Mouse (Mus musculus) myocyte (in vitro differentiated cells): ENCODE measurements around the gene Cfdp1. TPM values are rescaled to one million over a fixed set of nuclear protein-coding genes. Genes with fewer than 3 reads are reported as not detected.
A peak's percentile ranks its signal among the peaks of the same experiment; 100 is the strongest.

ENCODE experiments used
- H3K27me3 ChIP-seq: one replicate; pipeline ENCODE4 v1.6.1; 2011; ENCODE audit not compliant: control insufficient read depth, insufficient read depth, insufficient read length
- H3K36me3 ChIP-seq: one replicate; pipeline ENCODE4 v1.6.1; 2011; ENCODE audit not compliant: control insufficient read depth, insufficient read depth
- H3K4me2 ChIP-seq: one replicate; pipeline ENCODE4 v1.6.1; 2011; ENCODE audit warnings: low read depth, control low read depth
- H3K4me3 ChIP-seq: one replicate; pipeline ENCODE4 v1.5.1; 2011; ENCODE audit warnings: mild to moderate bottlenecking, control low read depth, moderate library complexity
- H3K79me2 ChIP-seq: one replicate; pipeline ENCODE4 v1.6.1; 2011; ENCODE audit not compliant: control insufficient read depth, insufficient read depth
- H3ac ChIP-seq: one replicate; pipeline ENCODE4 v1.6.1; 2011; ENCODE audit not compliant: control insufficient read depth, insufficient read length
- CEBPB ChIP-seq: IDR thresholded peaks from 2 replicates; pipeline ENCODE4 v1.6.1; 2011; ENCODE audit warnings: mild to moderate bottlenecking, moderate library complexity; ENCODE audit not compliant: poor library complexity, insufficient read depth, severe bottlenecking
- E2F4 ChIP-seq: IDR thresholded peaks from one replicate; pipeline ENCODE4 v1.6.1; 2011; ENCODE audit warnings: mild to moderate bottlenecking, control low read depth, moderate library complexity; ENCODE audit not compliant: insufficient read depth
- MAX ChIP-seq: IDR thresholded peaks from one replicate; pipeline ENCODE4 v1.6.1; 2011; ENCODE audit warnings: low read depth, mild to moderate bottlenecking, control low read depth
- MYOD1 ChIP-seq, 3 experiments: IDR thresholded peaks; one replicate each; pipeline ENCODE4 v1.6.1; 2011; ENCODE audit warnings: control low read depth in 2 of 3, low read depth in 2 of 3, mild to moderate bottlenecking in 2 of 3, moderate library complexity in 1 of 3; ENCODE audit not compliant: insufficient read length in 2 of 3, control insufficient read depth in 1 of 3
- MYOG ChIP-seq, 3 experiments: IDR thresholded peaks; one replicate each; pipeline ENCODE4 v1.6.1; 2011; ENCODE audit warnings: control low read depth in 2 of 3, low read depth in 2 of 3, mild to moderate bottlenecking in 2 of 3; ENCODE audit not compliant: insufficient read length in 2 of 3, control insufficient read depth in 1 of 3, insufficient read depth in 1 of 3
- POLR2A ChIP-seq: IDR thresholded peaks from one replicate; pipeline ENCODE4 v1.6.1; 2011; ENCODE audit warnings: low read depth, mild to moderate bottlenecking, control low read depth, moderate library complexity; ENCODE audit not compliant: insufficient read length
- POLR2AphosphoS2 ChIP-seq: IDR thresholded peaks from one replicate; pipeline ENCODE4 v1.6.1; 2011; ENCODE audit warnings: low read depth, control low read depth; ENCODE audit not compliant: insufficient read length
- REST ChIP-seq: IDR thresholded peaks from one replicate; pipeline ENCODE4 v1.6.1; 2011; ENCODE audit warnings: mild to moderate bottlenecking, control low read depth, moderate library complexity; ENCODE audit not compliant: insufficient read depth, insufficient read length
- SRF ChIP-seq: IDR thresholded peaks from one replicate; pipeline ENCODE4 v1.6.1; 2011; ENCODE audit warnings: low read depth; ENCODE audit not compliant: control insufficient read depth, insufficient read length
- TCF12 ChIP-seq: IDR thresholded peaks from one replicate; pipeline ENCODE4 v1.6.1; 2011; ENCODE audit warnings: mild to moderate bottlenecking, control low read depth; ENCODE audit not compliant: poor library complexity, insufficient read depth, severe bottlenecking
- TCF3 ChIP-seq: IDR thresholded peaks from one replicate; pipeline ENCODE4 v1.6.1; 2011; ENCODE audit warnings: low read depth, control low read depth; ENCODE audit not compliant: insufficient read length
- USF1 ChIP-seq: IDR thresholded peaks from one replicate; pipeline ENCODE4 v1.6.1; 2011; ENCODE audit warnings: low read depth, mild to moderate bottlenecking, control low read depth, moderate library complexity
- polyA plus RNA-seq: library from polyadenylated mRNA; unstranded; fragments of >200 nt; fragmentation: generic; extraction: Trizol; gene quantifications from one replicate; pipeline ENCODE4 v1.2.1, GENCODE M21; 2012; ENCODE audit warnings: missing spikeins

Gene Cfdp1
- polyA plus RNA-seq, 1 experiment = 44.9 TPM

DNA sequence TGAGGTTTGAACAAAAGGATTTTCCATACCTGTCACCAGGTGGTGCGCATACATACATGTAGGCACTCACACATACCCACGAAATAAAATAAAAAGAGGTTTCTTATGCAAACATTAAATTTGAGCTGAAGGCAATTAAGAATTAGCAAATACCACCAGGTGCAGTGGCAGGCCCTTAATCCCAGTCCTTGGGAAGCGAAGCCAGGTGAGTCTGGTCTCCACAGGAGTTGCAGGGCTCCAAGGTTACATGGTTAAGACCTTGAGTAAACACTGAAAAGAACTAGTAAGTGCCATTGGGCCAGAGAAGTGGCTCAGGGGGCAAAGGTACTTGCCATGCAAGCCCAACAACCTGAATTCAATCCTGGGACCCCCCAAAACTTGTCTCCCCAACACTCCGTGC, 29.5 kb upstream of the Cfdp1 start:
- Histone ChIP-seq H3K79me2 (no peaks in the 10 kb centered on the region), H3K4me3 (no peak overlapping the region), H3K36me3 (no peaks in the 10 kb centered on the region), H3K27me3 (no peaks in the 10 kb centered on the region), H3K4me2 (no peak overlapping the region), H3ac (no peak overlapping the region)
- no peak for TF ChIP-seq E2F4
- no peak for TF ChIP-seq SRF
- no peak for TF ChIP-seq CEBPB
- TF ChIP-seq REST = no peak
- no peak for TF ChIP-seq MYOD1 (IDR thresholded peaks at IDR 0.05; ENCODE audit: control insufficient read depth in 1 of 3, insufficient read length in 2 of 3, low read depth in 2 of 3)
- no peak for TF ChIP-seq TCF3
- TF ChIP-seq MAX = no peak
- no peak for TF ChIP-seq TCF12
- TF ChIP-seq MYOG (IDR thresholded peaks at IDR 0.05; ENCODE audit: control insufficient read depth in 1 of 3, insufficient read depth in 1 of 3, insufficient read length in 2 of 3, low read depth in 2 of 3) = no peak
- TF ChIP-seq POLR2A = no peak
- TF ChIP-seq USF1 = no peak
- no peak for TF ChIP-seq POLR2AphosphoS2

GRCm38 (mm10) chr8:111881591-111881990, 27.5 kb upstream of the Cfdp1 start:
- Histone ChIP-seq H3K27me3 (no peaks in the 10 kb centered on the region), H3K36me3 (no peaks in the 10 kb centered on the region), H3K79me2 (no peaks in the 10 kb centered on the region), H3K4me3 (no peak overlapping the region), H3ac (no peak overlapping the region), H3K4me2 (no peak overlapping the region)
- TF ChIP-seq REST = no peak
- TF ChIP-seq MYOD1 (IDR thresholded peaks at IDR 0.05; ENCODE audit: control insufficient read depth in 1 of 3, insufficient read length in 2 of 3, low read depth in 2 of 3) = no peak
- TF ChIP-seq POLR2A = no peak
- no peak for TF ChIP-seq CEBPB
- TF ChIP-seq TCF3 = no peak
- TF ChIP-seq SRF = no peak
- TF ChIP-seq MYOG (IDR thresholded peaks at IDR 0.05; ENCODE audit: control insufficient read depth in 1 of 3, insufficient read depth in 1 of 3, insufficient read length in 2 of 3, low read depth in 2 of 3) = no peak
- TF ChIP-seq MAX = no peak
- TF ChIP-seq POLR2AphosphoS2 = no peak
- no peak for TF ChIP-seq TCF12
- no peak for TF ChIP-seq E2F4
- no peak for TF ChIP-seq USF1

DNA sequence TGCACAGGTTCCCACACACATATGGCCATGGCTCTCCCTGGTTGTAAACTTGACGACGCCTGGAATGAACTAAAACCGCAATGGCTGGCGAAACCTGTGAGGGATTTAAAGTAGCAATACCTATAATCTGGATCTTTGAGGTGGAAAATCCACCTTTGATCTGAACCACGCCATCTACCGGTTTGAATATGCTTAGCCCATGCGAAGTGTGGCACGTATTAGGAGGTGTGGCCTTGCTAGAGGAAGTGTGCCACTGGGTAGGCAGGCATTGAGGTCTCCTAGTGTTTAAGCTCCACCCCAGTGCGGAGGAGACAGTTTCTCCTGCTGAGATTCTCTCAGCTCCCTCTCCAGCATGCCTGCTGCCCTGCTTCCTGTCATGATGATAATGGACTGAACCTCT, 23.6 kb upstream of the Cfdp1 start:
- no peaks in the 10 kb centered on the region for H3K79me2 ChIP-seq
- TF ChIP-seq POLR2A (no peak), REST (no peak), MAX (no peak), USF1 (no peak)
- H3K4me3 ChIP-seq = no peak overlapping the region
- no peak overlapping the region for H3K4me2 ChIP-seq
- no peak overlapping the region for H3ac ChIP-seq
- no peaks in the 10 kb centered on the region for H3K27me3 ChIP-seq
- H3K36me3 ChIP-seq = no peaks in the 10 kb centered on the region

- Histone ChIP-seq H3ac (peak within 1 kb of the TSS; percentile 1), H3K4me3 (peak within 1 kb of the TSS; percentile 35), H3K79me2 (no peaks in the 10 kb centered on the region), H3K36me3 (no peaks in the 10 kb centered on the region), H3K27me3 (no peaks in the 10 kb centered on the region), H3K4me2 (peak within 1 kb of the TSS; percentile 80)
- TF ChIP-seq REST = no peak
- no peak for TF ChIP-seq TCF12
- peak in 2 of 3 experiments; percentile 52 to 73 for TF ChIP-seq MYOG (IDR thresholded peaks at IDR 0.05; ENCODE audit: control insufficient read depth in 1 of 3, insufficient read depth in 1 of 3, insufficient read length in 2 of 3, low read depth in 2 of 3)
- TF ChIP-seq USF1 = no peak
- TF ChIP-seq SRF = peak; percentile 27
- no peak for TF ChIP-seq TCF3
- peak; percentile 87 for TF ChIP-seq POLR2A
- TF ChIP-seq CEBPB = no peak
- TF ChIP-seq E2F4 = peak; percentile 72
- peak in 2 of 3 experiments; percentile 42 to 85 for TF ChIP-seq MYOD1 (IDR thresholded peaks at IDR 0.05; ENCODE audit: control insufficient read depth in 1 of 3, insufficient read length in 2 of 3, low read depth in 2 of 3)
- no peak for TF ChIP-seq MAX
- peak; percentile 59 for TF ChIP-seq POLR2AphosphoS2
Measured at GRCm38 (mm10) chr8:111876355-111876948, 22.4 kb upstream of the Cfdp1 start, which contains the start of gene Tmem170. Gene Tmem170 (minus strand): TSS chr8:111876750.
